Mouse (Mus musculus): ENCODE measurements at regions not wholly inside any gene's neighbourhood (a gene's known extent, or its start where the extent isn't known, plus 50 kb on each side); places are given as distances from the start of the nearest gene placed in this dataset.

GRCm38 (mm10) chr3:36310642-36311267 is 88.6 kb upstream of the Qrfpr start:
- no peaks in the 10 kb centered on the region for H3K27me3 ChIP-seq (ENCODE audit: control insufficient read depth, insufficient read depth, low read depth, low read length)
- H3K9ac ChIP-seq (ENCODE audit: low read depth, low read length), result no peak overlapping the region
- H3K4me2 ChIP-seq (ENCODE audit: low read length), result peak overlapping the region; percentile 45
- no peaks in the 10 kb centered on the region for H3K36me3 ChIP-seq (ENCODE audit: control insufficient read depth, insufficient read depth, low read length)
- no peaks in the 10 kb centered on the region for H3K9me3 ChIP-seq (replicated peaks; ENCODE audit: control insufficient read depth, low read length, poor library complexity, severe bottlenecking)
- H3K4me1 ChIP-seq (ENCODE audit: control insufficient read depth, insufficient read depth, low read length), result peaks cover 5% of the 10 kb centered on the region
- ATAC-seq, result 0 out of 2 replicates have a peak, but pooled peaks have one; percentile 54
- H3K27ac ChIP-seq (ENCODE audit: low read length), result no peak overlapping the region
- 0 out of 2 replicates have a peak overlapping the region, but pooled peaks have one; percentile 6 for H3K4me3 ChIP-seq (ENCODE audit: low read depth, low read length)
- 2% methylated on average over 9 of the region's 9 CpGs for WGBS

GRCm38 (mm10) chr3:36296792-36297191 is 74.7 kb upstream of the Qrfpr start:
- no peaks in the 10 kb centered on the region for H3K9me3 ChIP-seq (replicated peaks; ENCODE audit: control insufficient read depth, low read length, poor library complexity, severe bottlenecking)
- H3K9ac ChIP-seq (ENCODE audit: low read depth, low read length), result no peak overlapping the region
- no peaks in the 10 kb centered on the region for H3K4me1 ChIP-seq (ENCODE audit: control insufficient read depth, insufficient read depth, low read length)
- no peaks in the 10 kb centered on the region for H3K36me3 ChIP-seq (ENCODE audit: control insufficient read depth, insufficient read depth, low read length)
- no peak overlapping the region for H3K4me3 ChIP-seq (ENCODE audit: low read depth, low read length)
- peak overlapping the region; percentile 24; the same call in 1 of the 2 replicates for H3K27ac ChIP-seq (ENCODE audit: low read length)
- peak; percentile 55; the same call in 1 of the 2 replicates for ATAC-seq
- H3K4me2 ChIP-seq (ENCODE audit: low read length), result no peak overlapping the region
- H3K27me3 ChIP-seq (ENCODE audit: control insufficient read depth, insufficient read depth, low read depth, low read length), result no peaks in the 10 kb centered on the region
- 65% methylated on average over 3 of the region's 3 CpGs for WGBS

- ATAC-seq, result no peak
- 95% methylated on average over 4 of the region's 4 CpGs for WGBS
- H3K9ac ChIP-seq (ENCODE audit: low read depth, low read length), result no peak overlapping the region
- H3K27me3 ChIP-seq (ENCODE audit: control insufficient read depth, insufficient read depth, low read depth, low read length), result no peaks in the 10 kb centered on the region
- H3K27ac ChIP-seq (ENCODE audit: low read length), result no peak overlapping the region
- H3K4me3 ChIP-seq (ENCODE audit: low read depth, low read length), result no peak overlapping the region
- H3K4me2 ChIP-seq (ENCODE audit: low read length), result no peak overlapping the region
- no peaks in the 10 kb centered on the region for H3K9me3 ChIP-seq (replicated peaks; ENCODE audit: control insufficient read depth, low read length, poor library complexity, severe bottlenecking)
- no peaks in the 10 kb centered on the region for H3K4me1 ChIP-seq (ENCODE audit: control insufficient read depth, insufficient read depth, low read length)
- no peaks in the 10 kb centered on the region for H3K36me3 ChIP-seq (ENCODE audit: control insufficient read depth, insufficient read depth, low read length)
Measured at GRCm38 (mm10) chr3:36291971-36292370, 69.9 kb upstream of the Qrfpr start.

GRCm38 (mm10) chr3:36284066-36284465 is 62.0 kb upstream of the Qrfpr start:
- H3K27ac ChIP-seq (ENCODE audit: low read length), result no peak overlapping the region
- no peak overlapping the region for H3K4me3 ChIP-seq (ENCODE audit: low read depth, low read length)
- H3K27me3 ChIP-seq (ENCODE audit: control insufficient read depth, insufficient read depth, low read depth, low read length), result no peaks in the 10 kb centered on the region
- H3K36me3 ChIP-seq (ENCODE audit: control insufficient read depth, insufficient read depth, low read length), result no peaks in the 10 kb centered on the region
- no peak overlapping the region for H3K9ac ChIP-seq (ENCODE audit: low read depth, low read length)
- WGBS, result 88% methylated on average over 5 of the region's 5 CpGs
- ATAC-seq, result no peak
- no peaks in the 10 kb centered on the region for H3K4me1 ChIP-seq (ENCODE audit: control insufficient read depth, insufficient read depth, low read length)
- no peak overlapping the region for H3K4me2 ChIP-seq (ENCODE audit: low read length)
- 0 out of 2 replicates have a peak, but pooled peaks cover 7% of the 10 kb centered on the region for H3K9me3 ChIP-seq (replicated peaks; ENCODE audit: control insufficient read depth, low read length, poor library complexity, severe bottlenecking)

- Histone ChIP-seq H3K27me3 (ENCODE audit: control insufficient read depth, insufficient read depth, low read depth, low read length) (no peaks in the 10 kb centered on the region), H3K4me3 (ENCODE audit: low read depth, low read length) (no peak overlapping the region), H3K27ac (ENCODE audit: low read length) (no peak overlapping the region), H3K9me3 (replicated peaks; ENCODE audit: control insufficient read depth, low read length, poor library complexity, severe bottlenecking) (no peaks in the 10 kb centered on the region), H3K9ac (ENCODE audit: low read depth, low read length) (no peak overlapping the region), H3K4me2 (ENCODE audit: low read length) (no peak overlapping the region), H3K4me1 (ENCODE audit: control insufficient read depth, insufficient read depth, low read length) (no peaks in the 10 kb centered on the region), H3K36me3 (ENCODE audit: control insufficient read depth, insufficient read depth, low read length) (no peaks in the 10 kb centered on the region)
- WGBS, result 68% methylated on average over 1 of the region's 1 CpGs
- ATAC-seq, result no peak
Measured at GRCm38 (mm10) chr3:36275502-36275901, 53.4 kb upstream of the Qrfpr start.
